Mouse (Mus musculus): ENCODE measurements around the gene Cpm.
"Not testable (repeated sequence)": the region's sequence is repeated elsewhere in the genome, so short reads cannot be mapped to it uniquely, and the experiment has no call there.

The Cpm gene

DNA sequence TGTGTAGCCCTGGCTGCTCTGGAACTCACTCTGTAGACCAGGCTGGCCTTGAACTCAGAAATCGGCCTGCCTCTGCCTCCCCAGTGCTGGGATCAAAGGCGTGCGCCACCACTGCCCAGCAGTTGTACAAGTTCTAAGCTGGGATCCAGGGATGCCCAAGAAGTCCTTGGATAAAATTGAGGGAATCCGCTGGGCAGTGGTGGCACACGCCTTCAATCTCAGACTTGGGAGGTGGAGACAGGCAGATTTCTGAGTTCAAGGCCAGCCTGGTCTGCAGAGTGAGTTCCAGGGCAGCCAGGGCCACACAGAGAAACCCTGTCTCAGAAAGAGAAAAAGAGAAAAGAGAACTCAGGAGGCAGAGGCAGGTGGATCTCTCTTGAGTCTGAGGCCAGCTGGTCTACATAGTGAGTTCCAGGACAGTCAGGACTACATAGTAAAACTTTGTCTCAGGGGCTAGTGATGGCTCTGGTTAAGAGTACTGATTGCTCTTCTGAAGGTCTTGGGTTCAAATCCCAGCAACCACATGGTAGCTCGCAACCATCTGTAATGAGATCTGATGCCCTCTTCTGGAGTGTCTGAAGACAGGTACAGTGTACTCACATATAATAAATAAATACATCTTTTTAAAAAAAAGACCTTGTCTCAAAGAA lies 75.1 kb downstream of the Cpm start:
- not testable (repeated sequence) for DNase-seq (ENCODE audit: low spot score)

DNA sequence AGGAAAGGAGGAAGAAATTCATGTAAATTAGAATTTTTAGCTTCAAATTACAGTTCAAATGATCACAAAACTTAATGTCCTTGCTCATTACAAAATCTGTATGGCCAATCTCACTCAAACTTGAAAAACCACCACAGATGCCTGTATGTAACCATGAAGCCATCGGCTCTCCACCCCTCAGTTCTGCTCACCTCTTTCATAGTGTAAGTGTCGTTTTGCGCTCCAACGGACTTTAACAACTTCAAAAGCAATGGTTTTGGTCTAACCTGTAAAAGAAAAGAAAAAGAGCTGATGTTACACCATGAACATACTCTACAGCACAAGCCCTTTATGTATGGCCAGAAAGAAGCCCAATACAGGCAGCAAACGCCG lies 75.7 kb downstream of the Cpm start:
- DNase-seq (ENCODE audit: low spot score) = no peak

DNA sequence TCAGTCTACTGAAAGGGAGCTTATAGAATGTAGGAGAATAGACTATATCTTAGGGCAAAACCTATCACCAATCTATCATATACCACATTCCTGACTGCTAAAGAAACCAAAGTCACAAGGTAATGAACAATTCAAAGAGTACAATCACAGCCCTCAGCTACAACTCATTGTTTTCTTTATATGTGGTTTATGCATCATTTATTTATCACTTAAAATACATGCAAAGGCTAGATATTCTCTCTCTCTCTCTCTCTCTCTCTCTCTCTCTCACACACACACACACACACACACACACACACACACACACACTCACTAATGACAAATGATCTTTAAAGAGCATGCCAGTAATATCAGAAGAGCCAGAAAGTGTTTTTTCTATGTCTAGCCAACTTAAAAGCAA lies 76.5 kb downstream of the Cpm start:
- DNase-seq (ENCODE audit: low spot score) = no peak

DNA sequence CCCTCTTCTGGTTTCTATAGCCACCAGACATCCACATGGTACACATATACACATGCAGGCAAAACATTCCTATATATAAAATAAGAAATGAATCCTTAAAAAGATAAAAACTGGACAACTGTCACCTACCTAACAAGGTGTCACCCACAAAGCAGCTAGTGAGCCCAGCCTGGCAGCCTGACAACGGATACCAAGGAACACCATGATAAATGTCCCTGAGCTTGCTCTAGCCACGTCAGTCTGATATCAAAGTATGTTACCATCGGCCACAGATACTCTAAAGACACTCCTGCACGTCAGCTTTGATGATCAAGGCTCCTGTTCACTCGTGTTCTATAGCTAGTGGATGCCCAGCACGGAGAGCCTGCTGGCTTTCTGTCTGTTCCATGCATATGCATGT lies 77.1 kb downstream of the Cpm start:
- no peak for DNase-seq (ENCODE audit: low spot score)

DNA sequence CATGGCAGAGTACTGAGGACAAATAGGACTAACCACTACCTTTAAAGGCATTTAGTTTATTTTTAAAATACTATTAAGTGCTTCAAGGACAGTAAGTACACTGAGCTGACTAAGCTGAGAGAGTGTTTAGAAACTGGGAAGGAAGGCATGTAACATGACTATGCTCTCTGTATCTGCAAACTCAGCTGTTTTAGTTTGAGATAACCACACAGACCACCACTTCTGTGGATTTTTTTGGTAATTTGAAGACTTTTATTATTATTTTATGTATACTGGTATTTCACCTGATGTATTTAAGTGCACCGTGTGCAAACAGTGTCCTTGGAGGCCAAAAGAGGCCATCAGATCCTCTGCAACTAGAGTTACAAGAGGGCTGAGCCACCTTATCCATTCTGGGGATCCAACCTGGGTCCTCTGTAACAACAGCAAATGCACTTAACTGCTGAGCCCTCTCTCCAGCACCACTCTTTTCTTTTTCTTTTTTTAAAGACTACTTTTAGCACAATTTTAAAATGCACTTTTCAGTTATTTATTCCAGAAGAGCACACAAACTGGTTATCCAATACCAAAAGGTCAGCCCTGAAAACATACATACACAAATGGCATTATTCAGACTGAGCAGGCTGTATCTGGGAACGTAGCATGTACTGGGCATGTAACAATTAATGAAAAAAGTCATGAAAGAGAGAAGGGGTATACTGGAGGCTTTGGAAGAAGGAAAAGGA lies 78.0 kb downstream of the Cpm start:
- no peak for DNase-seq (ENCODE audit: low spot score)

DNA sequence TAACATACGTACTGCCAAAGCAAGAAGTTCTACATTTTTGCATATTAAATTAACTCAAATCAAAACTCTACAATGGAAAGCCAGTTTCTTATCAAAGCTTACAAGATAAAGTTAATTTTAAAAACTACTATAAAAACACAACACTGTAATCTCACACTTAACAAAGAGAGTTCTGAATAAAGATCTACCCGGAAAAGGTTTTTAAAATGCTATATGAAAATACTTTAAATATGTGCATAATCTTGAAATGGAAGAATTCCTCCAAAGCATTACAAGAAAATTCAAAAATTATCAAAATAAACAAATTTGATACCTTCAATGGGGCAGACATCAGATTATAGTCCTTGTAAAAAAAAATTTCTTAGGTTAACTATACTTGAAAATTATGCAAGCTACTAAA lies 79.1 kb downstream of the Cpm start:
- DNase-seq (ENCODE audit: low spot score) = no peak

DNA sequence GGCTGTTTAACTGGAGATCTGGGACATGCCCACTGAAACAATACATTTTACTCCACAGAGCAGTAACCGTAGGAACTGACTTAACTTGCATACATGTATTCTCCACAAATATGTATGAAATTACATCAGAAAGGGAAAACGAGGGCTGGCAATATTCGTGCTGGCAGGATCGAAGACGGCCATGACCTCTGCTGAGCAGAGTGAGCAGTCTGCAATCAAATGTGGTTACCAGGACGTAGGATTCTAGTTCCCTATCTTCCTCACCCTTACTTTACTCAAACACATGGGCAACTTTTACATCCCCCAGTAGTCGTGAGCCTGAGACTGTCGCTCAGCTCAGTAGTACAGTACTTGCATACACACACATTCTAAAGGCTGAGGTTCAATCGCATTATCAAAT lies 79.6 kb downstream of the Cpm start:
- no peak for DNase-seq (ENCODE audit: low spot score)

DNA sequence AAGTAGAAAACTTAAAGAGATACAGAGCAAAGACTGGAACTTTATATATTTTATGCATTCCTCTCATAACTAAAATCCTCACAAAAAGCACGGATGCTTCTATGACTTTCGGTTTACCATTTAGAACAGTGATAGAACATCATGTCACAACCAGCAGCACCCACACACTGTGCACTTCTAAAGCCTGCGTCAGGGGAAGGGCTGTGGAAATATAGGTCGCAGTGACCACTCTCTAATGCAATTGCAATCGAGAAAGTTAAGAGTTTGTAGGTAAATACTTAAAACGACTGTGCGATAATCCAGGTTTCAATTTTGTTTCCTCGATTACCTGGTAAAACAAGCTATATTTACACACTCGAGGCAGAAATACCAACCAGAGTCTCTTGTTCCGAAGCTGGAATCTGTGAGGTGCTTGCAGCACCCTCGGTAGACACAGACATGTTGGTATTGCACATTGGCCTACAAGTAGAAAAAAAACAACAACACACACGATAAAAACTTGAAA lies 80.1 kb downstream of the Cpm start:
- DNase-seq (ENCODE audit: low spot score) = no peak

DNA sequence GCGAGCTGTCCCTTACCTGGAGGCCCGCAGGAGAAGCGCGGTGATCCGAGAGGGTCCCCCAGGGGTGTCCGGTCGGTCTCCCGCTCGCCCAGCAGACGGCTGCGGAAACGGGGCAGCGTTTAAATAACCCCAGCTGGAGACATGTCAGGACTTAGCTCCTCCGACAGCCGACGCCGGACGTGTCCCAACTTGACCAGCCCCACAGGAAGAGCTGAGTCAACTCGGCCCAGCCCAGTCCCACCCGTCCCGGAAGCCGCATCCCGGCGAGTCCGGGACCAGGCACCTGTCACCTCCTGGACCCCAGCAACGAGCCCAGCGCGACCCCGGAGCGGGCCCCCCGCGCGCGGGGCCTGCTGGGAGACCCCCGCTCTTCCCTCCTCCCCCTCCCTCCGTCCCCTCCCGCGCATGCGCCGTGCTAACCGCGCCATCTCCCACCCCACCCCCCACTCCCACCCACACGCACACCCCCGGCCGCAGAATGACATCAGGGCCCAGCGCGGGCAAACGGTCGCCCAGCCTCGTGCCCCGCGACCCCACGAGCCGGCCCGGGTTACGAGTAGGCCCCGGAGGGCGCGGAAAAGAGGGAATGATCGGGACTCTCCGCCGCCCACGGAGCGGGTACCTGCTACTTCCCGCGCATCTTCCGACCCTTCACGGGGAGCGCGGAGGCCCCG lies 80.8 kb downstream of the Cpm start:
- DNase-seq (ENCODE audit: low spot score) = peak; percentile 64

DNA sequence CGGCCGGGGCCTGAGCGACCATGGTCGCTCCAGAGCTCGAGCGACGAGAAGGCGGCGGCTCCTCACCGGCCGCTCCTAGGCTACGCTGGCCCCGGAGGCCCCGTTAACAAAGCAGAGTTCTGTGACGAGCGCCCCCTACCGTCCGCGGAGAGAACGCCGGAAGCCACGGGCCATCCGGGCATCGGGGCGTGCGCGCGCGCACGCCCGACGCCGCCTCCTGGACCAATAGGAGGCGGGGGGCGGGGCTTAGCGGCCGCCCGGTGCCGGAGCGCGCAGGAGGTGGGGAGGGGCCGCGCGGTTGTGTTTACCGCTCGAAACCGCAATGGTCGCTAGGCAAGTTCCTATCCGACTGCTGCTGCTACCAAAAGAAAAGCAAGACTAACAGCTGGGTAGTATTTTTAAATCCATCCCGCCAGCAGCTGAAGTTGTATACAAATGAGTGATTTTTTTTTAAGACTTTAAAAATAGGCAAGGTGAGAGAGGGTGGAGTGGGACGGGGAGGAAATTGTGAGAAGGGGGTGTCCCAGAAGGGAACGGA lies 81.4 kb downstream of the Cpm start, which contains the start of gene Mdm2:
Mdm2 (minus strand) TSS at position 155 of the 538 bp plus-strand sequence.
- DNase-seq (ENCODE audit: low spot score) = peak; percentile 98

DNA sequence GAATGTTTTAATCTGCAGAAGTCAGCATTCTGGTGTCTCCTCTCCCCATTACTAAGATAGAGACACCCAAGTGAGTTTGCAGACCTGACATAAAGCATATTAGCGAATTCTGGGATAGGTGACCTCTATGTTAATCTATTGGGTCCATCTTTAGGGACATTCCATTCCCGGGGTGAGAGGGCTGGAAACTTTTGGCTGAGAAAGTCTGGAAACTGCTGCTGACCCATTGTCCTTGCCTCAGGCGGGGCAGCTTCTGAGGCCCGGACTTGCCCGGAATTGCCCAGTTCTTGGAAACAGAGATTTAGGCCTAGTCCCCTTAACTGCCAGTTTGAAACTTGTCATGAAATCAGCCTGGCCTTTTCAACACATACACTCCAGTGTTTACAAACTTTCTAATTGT lies 82.1 kb downstream of the Cpm start:
- DNase-seq (ENCODE audit: low spot score) = no peak

DNA sequence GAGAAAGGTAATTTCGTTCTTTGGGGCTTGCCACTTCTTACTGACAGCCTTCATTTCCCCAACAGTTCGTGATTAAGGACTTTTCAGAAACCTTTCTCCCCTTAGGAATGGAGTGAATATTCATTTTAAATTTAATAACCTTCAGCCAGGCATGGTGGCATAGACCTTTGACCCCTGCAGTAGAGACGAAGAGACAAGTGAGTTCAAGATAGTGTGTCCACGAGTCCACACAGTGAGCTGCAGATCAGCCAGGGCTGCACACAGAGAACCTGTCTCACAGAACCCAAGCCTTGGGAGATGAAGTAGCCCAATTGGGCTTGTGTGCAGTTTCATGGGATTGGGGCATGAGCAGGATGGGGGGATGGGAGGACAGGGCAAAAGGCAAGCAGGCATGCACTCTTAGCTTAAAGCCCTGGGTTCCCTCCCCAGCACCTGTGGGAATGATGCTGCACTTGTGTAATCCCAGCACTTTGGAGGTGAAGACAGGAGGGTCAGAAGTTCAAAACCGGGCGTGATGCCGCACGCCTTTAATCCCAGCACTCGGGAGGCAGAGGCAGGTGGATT lies 83.0 kb downstream of the Cpm start:
- DNase-seq (ENCODE audit: low spot score) = no peak

DNA sequence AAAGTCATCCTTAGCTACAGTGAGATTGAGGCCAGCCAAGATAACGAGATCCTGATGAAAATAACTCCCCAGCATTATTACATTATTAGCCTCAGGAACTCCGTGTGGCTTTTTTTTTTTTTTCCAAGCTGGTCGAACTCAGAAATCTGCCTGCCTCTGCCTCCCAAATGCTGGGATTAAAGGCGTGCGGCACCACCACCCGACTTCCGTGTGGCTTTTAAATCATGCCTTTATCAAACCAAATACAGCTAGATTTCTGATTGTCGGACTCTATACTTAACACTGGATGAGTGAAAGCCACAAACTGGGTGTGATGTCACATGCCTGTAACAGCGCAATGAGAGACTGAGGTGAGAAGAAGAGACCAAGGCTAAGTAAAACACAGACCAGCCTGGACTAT lies 83.6 kb downstream of the Cpm start:
- DNase-seq (ENCODE audit: low spot score) = no peak

DNA sequence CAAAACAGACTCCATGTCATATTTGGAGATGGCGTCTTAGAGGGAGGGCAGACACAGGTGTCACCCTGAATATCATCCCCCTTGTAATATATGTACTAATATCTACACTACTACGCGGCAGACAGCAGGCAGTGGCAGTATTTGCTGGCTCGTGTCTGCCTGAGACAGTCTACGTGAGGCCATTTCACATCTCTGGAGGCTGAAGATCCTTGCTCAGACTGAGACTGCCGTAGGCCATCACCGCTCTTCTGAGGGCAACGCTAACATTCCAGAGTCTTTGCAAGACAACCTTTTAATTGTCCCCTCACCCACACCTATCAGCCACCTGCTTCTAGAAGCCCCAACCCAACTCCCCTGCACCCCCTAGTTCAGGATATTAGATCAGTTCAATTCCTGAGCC lies 84.2 kb downstream of the Cpm start:
- no peak for DNase-seq (ENCODE audit: low spot score)

DNA sequence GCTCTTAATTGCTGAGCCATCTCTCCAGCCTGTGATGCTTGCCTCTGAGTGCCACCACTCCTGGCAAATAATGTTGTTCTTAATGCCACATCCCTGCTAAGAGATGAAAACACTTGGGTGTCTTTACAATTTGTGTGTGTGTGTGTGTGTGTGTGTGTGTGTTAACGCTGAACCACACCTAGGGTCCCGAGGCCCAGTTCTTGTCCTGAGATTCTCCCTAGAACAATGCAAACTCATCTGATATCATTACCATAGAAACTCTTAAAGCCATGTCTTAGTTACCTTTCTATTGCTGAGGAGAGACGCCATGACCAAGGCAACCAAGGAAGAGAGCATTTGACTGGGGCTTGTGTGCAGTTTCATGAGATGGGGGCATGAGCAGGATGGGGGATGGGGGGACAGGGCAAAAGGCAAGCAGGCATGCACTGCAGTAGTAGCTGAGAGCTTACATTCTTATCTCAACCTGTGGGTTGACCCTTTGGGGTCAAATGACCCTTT lies 84.8 kb downstream of the Cpm start:
- DNase-seq (ENCODE audit: low spot score) = no peak

DNA sequence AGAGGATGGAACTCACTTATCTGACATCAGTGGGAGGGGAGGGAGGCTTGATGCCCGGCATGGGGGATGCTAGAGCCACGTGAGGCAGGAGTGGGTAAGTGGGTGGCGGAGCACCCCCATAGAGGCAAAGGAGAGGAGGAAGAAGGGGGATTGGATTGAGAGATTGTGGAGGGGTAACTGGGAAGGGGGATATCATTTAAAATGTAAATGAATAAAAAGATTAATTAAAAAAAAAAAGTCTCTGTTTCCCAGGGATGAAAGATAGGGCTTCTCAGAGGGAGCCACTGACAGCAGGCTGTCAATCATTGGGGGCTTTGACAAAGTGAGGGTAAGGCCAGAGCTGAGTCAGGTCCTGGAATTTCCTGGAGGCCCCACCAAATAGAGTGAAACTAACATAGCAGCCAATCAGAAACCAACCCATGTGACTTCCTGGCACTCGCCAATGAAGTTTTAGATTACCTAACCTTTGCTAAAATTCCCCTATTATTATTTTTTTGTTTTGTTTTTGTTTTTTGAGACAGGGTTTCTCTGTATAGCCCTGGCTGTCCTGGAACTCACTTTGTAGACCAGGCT lies 85.7 kb downstream of the Cpm start:
- DNase-seq (ENCODE audit: low spot score) = no peak

DNA sequence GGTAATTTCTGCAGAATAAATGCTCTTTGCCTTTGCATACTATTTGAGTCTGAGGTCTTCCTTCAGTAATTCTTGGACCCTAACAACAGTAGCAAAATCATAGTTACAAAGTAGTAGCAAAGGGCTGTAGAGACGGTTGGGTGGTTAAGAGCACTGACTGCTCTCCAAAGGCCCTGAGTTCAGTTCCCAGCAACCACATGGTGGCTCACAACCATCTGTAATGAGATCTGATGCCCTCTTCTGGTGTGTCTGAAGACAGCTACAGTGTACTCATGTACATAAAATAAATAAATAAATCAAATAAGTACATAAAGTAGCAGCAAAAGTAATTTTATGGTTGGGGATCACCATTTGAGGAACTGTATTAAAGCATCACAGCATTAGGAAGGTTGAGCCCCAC lies 86.4 kb downstream of the Cpm start:
- not testable (repeated sequence) for DNase-seq (ENCODE audit: low spot score)

DNA sequence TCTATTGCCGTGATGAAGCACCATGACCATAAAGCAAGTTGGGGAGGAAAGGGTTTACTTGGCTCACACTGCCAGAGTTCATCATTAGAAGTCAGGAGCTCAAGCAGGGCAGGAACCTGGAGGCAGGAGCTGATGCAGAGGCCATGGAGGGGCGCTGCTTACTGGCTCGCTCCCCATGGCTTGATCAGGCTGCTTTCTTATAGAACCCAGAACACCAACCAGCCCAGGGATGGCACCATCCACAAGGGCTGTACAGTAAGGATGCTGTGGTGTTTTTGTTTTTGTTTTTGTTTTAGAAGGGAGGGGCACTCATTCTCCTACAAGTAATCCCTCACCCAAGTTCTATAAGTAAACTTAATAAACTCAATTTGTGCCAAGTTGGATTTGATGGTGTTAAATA lies 87.4 kb downstream of the Cpm start:
- DNase-seq (ENCODE audit: low spot score) = no peak

DNA sequence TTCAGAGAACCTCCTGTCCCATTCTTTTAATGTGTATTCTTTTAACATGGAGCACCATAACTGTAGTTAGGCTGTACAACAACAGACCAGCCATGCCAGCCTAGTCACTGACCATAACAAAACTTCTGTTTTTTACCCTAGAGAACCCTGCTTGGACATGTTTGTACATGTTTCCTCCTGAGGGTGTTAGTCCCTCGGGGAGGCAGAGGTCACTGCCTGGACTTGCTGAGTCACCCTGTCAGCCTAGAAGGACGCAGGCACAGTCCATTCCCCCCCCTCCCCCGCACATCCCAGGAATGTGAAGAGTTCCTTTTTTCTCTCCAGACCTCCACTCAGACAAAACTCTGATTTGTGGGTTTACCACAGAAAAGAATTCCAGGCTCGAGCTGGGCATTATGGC lies 88.3 kb downstream of the Cpm start:
- DNase-seq (ENCODE audit: low spot score) = no peak

DNA sequence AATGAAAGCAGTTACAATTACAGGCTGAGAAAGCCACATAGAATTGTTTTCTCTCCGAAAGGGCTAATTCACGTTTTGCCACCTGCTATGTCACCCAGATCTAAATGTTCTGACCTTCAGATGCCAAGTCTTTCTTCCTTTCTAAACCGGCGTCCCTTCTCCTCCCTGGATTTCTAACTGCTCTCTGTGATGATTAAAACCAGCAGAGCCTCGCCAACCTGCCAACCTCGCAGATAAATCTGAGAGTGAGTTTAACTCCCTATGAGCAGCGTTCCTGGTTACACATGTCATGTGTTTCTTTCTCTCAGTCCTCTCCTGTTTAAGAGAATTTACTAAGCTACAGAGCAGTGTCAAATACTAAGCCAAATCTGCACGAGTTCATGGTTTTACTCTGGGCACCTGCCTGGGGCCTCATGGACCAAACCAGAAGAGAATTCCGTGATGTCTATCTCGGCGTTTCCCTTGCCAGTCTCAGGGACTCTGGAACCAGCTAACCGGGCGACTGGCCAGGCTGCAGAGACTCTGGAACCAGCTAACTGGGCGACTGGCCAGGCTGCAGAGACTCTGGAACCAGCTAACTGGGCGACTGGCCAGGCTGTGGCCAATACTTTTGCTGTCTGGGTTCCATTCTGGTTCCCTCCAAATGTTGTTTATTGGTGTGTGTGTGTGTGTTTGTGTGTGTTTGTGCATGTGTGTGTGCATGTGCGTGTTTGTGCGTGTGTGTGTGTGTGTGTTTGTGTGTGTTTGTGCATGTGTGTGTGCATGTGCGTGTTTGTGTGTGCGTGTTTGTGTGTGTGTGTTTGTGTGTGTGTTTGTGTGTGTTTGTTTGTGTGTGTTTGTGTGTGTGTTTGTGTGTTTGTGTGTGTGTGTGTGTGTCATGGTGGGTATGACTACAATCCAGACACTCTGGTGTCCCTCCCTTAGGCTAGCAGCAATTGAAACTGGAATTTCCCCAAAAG lies 89.1 kb downstream of the Cpm start:
- peak; percentile 37 for DNase-seq (ENCODE audit: low spot score)

Measured in ovary, postnatal 14 days (tissue).